Mouse (Mus musculus) MN1 (cell line): ENCODE results near the gene Zyg11a.
"Not testable (repeated sequence)": the region's sequence is repeated elsewhere in the genome, so short reads cannot be mapped to it uniquely, and the experiment has no call there.

Experiments
- DNase-seq: peaks from one replicate; pipeline ENCODE4 v3.0.0-alpha.2; 2016; ENCODE audit warnings: low spot score

Zyg11a gene

GRCm38 (mm10) chr4:108143778-108144177, 74.1 kb downstream of the Zyg11a start:
- DNase-seq, result no peak

- not testable (repeated sequence) for DNase-seq
Observed at GRCm38 (mm10) chr4:108143178-108143577, 74.7 kb downstream of the Zyg11a start.

GRCm38 (mm10) chr4:108136938-108137337, 80.9 kb downstream of the Zyg11a start:
- DNase-seq, result no peak
